Mouse (Mus musculus) small intestine, adult 2 months (tissue): ENCODE measurements at regions not wholly inside any gene's neighbourhood (a gene's known extent, or its start where the extent isn't known, plus 50 kb on each side); places are given as distances from the start of the nearest gene placed in this dataset.

Experiments
- H3K27ac ChIP-seq: fragments of 200-500 bp; 2 replicates; pipeline ENCODE4 v1.5.1; 2012; ENCODE audit warnings: low read depth, low read length, control low read depth, inconsistent platforms; ENCODE audit not compliant: insufficient read depth
- H3K27me3 ChIP-seq: fragments of 200-500 bp; 2 replicates; pipeline ENCODE4 v1.6.1; 2012; ENCODE audit warnings: mild to moderate bottlenecking, moderate library complexity, low read length, inconsistent platforms; ENCODE audit not compliant: control insufficient read depth, insufficient read depth
- H3K36me3 ChIP-seq: fragments of 200-500 bp; 2 replicates; pipeline ENCODE4 v1.6.1; 2012; ENCODE audit warnings: mild to moderate bottlenecking, low read length, control low read depth, inconsistent platforms; ENCODE audit not compliant: control insufficient read depth, insufficient read depth
- H3K4me1 ChIP-seq: fragments of 200-500 bp; 2 replicates; pipeline ENCODE4 v1.6.1; 2012; ENCODE audit warnings: low read length, inconsistent platforms, mixed read lengths; ENCODE audit not compliant: control insufficient read depth, insufficient read depth, insufficient read length
- H3K4me3 ChIP-seq: fragments of 200-500 bp; 2 replicates; pipeline ENCODE4 v1.5.1; 2012; ENCODE audit warnings: low read depth, mild to moderate bottlenecking, control low read depth, inconsistent platforms, low read length, moderate library complexity
- CTCF ChIP-seq: fragments of 200-500 bp; IDR thresholded peaks from 2 replicates; pipeline ENCODE4 v1.5.1; 2012; ENCODE audit warnings: low read depth, mild to moderate bottlenecking, control low read depth, inconsistent platforms, low read length, moderate library complexity, mixed read lengths; ENCODE audit not compliant: insufficient replicate concordance, insufficient read length; ENCODE audit errors: extremely low read depth
- POLR2A ChIP-seq: fragments of 200-500 bp; IDR thresholded peaks from 2 replicates; pipeline ENCODE4 v1.6.1; 2012; ENCODE audit warnings: low read depth, mild to moderate bottlenecking, control low read depth, inconsistent platforms, low read length, moderate library complexity
- WGBS: fragments of 180-500 bp; shearing (Covaris S2); methylation state at CpG from one replicate; pipeline ENCODE4 v1.1.7; 2018; 5-methylcytosine and 5-hydroxymethylcytosine counted together

DNA sequence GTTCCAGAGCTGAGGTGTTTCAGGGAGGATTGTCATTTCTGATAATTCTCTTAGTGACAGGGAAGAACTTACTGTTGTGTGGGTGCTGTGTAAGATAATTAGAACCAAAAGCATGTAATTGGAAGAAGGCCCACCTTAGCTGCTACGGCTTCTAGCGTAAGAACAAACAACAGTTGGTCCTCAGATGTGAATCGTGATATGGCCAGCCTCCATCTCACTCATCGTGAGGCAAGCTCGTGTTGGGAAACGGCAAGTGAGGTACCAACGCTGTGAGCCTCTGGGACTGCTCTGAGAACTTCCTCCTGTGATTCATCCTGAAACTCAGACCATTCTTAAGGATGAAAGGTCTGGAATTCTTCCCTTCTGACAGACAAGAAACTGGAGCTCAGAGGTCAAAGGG lies 150.0 kb upstream of the Thumpd2 start:
- Histone ChIP-seq H3K27me3 (no peaks in the 10 kb centered on the region; the same call in 1 of the 2 replicates), H3K4me3 (no peak overlapping the region), H3K4me1 (no peaks in the 10 kb centered on the region), H3K27ac (no peak overlapping the region), H3K36me3 (no peaks in the 10 kb centered on the region)
- no peak for TF ChIP-seq CTCF
- no peak for TF ChIP-seq POLR2A
- WGBS: 81% methylated on average over 7 of the region's 7 CpGs

DNA sequence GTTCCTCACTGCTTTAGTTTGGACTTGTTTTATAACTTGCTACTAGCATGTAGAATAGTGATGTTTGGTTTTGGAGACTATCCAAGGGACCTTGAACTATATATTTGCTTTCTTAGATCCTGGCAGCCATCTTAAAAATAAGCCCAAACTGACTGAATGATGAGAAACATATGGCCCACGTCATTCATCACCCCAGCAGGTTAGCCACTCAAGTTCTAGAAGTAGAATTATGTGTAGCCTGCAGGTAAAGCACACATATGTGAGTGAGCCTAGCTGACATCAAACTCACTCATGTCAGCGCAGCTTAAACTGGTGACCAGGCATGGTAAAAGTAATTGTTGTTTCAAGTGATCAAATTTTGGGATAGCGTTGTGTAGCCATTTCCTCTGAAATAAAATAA lies 147.2 kb upstream of the Thumpd2 start:
- no peak overlapping the region for H3K4me3 ChIP-seq
- H3K27ac ChIP-seq: no peak overlapping the region
- TF ChIP-seq POLR2A (no peak), CTCF (no peak)
- 83% methylated on average over 3 of the region's 3 CpGs for WGBS
- H3K27me3 ChIP-seq: no peaks in the 10 kb centered on the region
- no peaks in the 10 kb centered on the region for H3K36me3 ChIP-seq
- H3K4me1 ChIP-seq: no peaks in the 10 kb centered on the region

DNA sequence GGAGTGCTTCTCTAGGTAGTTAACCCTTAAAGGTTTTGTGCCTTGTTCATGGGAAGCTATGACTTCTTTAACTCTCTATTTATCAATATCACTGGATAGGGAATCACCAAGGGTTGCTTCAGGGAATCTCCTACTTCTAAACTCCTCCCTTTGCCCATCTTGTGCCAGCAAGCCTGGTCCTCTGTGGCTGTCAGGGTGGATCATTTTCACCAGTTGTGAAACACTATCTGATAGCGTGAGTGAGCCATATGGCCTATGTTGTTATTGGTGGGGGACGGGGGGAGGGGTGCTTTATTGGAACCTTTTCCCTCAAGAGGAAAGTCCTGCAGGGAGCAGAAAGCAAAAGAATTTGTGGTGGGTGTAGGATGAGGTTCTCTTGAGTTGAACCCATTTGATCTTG lies 145.5 kb upstream of the Thumpd2 start:
- Histone ChIP-seq H3K27ac (no peak overlapping the region), H3K36me3 (no peaks in the 10 kb centered on the region), H3K27me3 (no peaks in the 10 kb centered on the region), H3K4me1 (no peaks in the 10 kb centered on the region), H3K4me3 (no peak overlapping the region)
- 91% methylated on average over 2 of the region's 2 CpGs for WGBS
- no peak for TF ChIP-seq POLR2A
- TF ChIP-seq CTCF: no peak

- TF ChIP-seq CTCF (no peak), POLR2A (no peak)
- WGBS: 86% methylated on average over 3 of the region's 3 CpGs
- H3K36me3 ChIP-seq: no peaks in the 10 kb centered on the region
- H3K27me3 ChIP-seq: no peaks in the 10 kb centered on the region
- no peak overlapping the region for H3K27ac ChIP-seq
- no peak overlapping the region for H3K4me3 ChIP-seq
- no peaks in the 10 kb centered on the region for H3K4me1 ChIP-seq
Measured at GRCm38 (mm10) chr17:81209323-81209722, 144.4 kb upstream of the Thumpd2 start.

GRCm38 (mm10) chr17:81201052-81201451 lies 136.2 kb upstream of the Thumpd2 start:
- WGBS: 72% methylated on average over 8 of the region's 8 CpGs
- H3K4me1 ChIP-seq: no peaks in the 10 kb centered on the region

GRCm38 (mm10) chr17:81194006-81194405 lies 129.1 kb upstream of the Thumpd2 start:
- Histone ChIP-seq H3K4me1 (no peaks in the 10 kb centered on the region), H3K4me3 (no peak overlapping the region), H3K27ac (no peak overlapping the region), H3K27me3 (no peaks in the 10 kb centered on the region), H3K36me3 (no peaks in the 10 kb centered on the region)
- TF ChIP-seq CTCF: no peak
- no peak for TF ChIP-seq POLR2A
- WGBS: 79% methylated on average over 10 of the region's 10 CpGs

More at GRCm38 (mm10) chr17:81201052-81201451, 136.2 kb upstream of the Thumpd2 start:
- Histone ChIP-seq H3K4me3 (no peak overlapping the region), H3K36me3 (no peaks in the 10 kb centered on the region), H3K27ac (no peak overlapping the region), H3K27me3 (no peaks in the 10 kb centered on the region)
- TF ChIP-seq CTCF (no peak), POLR2A (no peak)

GRCm38 (mm10) chr17:81193230-81193871 lies 128.5 kb upstream of the Thumpd2 start:
- 43% methylated on average over 8 of the region's 8 CpGs for WGBS
- TF ChIP-seq POLR2A (no peak), CTCF (0 out of 2 replicates have a peak, but pooled peaks have one; percentile 8)
- H3K27ac ChIP-seq: no peak overlapping the region
- H3K4me3 ChIP-seq: no peak overlapping the region
- H3K36me3 ChIP-seq: no peaks in the 10 kb centered on the region
- no peaks in the 10 kb centered on the region for H3K4me1 ChIP-seq
- no peaks in the 10 kb centered on the region for H3K27me3 ChIP-seq
